Mouse (Mus musculus) left cerebral cortex, adult 8-10 months (tissue): ENCODE measurements around the gene Smg6. TPM values are rescaled to one million over a fixed set of nuclear protein-coding genes. Genes with fewer than 3 reads are reported as not detected.
"Not testable (repeated sequence)": the region's sequence is repeated elsewhere in the genome, so short reads cannot be mapped to it uniquely, and the experiment has no call there.

ENCODE experiments used
- DNase-seq, 2 experiments: peaks; one replicate each; pipeline ENCODE4 v3.0.0; 2022; ENCODE audit warnings: low spot score in 2 of 2
- total RNA-seq, 4 experiments: library from RNA; stranded (reverse); gene quantifications; 2 replicates each; pipeline ENCODE4 v1.2.4; 2022

Smg6 gene
- total RNA-seq, 4 experiments from 2014 or later, result 30.7 to 33.6 (median 31.9) TPM

DNA sequence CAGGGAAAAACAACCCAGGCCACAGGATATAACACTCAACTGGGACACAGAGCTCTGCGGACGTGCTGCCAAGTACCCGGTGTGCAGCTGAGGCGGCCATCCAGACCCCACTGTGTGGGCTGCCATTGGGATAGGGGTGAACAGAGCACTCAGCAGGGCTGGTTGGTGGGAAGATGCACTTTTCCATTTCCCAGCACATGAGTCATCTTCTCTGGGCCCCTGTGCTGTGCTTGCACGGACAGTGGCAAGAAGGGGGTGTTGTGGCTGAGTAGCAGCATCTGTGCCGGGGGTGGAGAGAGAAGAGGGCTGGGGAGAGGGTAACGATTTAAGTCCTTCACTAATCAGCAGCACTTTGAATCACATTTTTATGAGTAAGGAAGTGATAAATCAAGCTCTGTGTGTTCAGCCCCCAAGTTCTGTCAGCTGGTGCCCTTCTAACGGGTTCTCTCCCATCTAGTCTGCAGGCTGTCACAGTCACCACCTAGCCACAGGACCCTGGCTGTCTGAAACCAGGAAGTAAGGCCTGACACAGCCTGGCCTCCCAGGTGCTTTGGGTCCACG, 66.9 kb downstream of the Smg6 start:
- DNase-seq, result peak; percentile 22 to 73

DNA sequence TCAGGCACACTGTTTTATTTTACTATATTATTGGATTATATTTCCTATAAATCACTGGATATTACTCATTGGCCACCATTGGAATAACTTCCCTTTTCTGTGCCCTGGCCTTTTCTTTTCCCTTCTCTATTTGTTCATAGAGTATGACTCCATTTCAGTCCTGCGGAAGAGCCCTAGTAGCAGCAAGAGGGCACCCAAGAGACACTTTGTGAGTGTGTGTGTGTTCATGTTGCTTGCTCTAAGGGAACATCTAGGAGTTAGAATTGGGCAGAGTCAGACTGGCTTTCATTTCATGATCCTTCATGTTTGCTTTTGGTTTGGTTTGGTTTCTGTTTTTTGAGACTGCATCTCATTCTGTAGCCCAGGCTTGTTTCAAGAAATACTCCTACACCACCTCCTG, 68.5 kb downstream of the Smg6 start:
- no peak for DNase-seq

DNA sequence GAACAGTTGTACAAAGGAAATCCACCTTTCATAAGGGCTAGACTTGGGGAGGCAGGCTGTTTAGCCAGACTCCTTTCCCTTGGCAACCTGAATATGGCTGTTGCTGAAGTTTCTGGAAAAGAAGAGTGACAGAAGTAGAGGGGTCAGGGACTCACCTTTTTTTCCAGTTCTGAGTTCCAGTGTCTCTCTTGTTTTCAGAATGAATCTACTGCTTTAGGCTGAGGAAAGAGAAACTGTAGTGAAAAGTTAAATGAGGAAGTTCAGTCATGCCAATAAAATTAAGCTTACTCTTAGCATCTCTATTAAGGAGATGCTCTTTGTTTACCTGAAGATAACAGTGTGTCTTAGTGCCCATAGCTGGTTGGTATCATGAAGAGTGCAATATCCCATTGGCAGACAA, 69.2 kb downstream of the Smg6 start:
- DNase-seq, result no peak

DNA sequence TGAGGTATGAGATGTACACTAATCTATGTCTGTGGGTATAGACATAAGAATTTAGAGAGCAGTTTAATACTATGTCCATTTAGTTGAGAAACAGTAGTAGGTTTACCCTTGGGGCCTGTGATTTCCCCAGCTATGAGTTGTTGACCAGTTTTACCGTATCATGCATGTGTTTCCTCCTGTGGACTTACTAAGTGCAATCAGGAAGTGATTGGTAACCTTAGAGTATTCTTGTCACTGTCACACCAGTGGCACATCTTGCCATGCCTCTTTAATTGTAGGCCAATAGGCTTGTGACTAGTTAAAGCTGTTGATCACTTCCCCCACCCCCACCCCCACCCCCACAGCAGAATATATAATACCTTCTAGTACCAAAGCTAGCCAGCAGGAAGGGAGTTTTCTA, 70.9 kb downstream of the Smg6 start:
- DNase-seq, result no peak

DNA sequence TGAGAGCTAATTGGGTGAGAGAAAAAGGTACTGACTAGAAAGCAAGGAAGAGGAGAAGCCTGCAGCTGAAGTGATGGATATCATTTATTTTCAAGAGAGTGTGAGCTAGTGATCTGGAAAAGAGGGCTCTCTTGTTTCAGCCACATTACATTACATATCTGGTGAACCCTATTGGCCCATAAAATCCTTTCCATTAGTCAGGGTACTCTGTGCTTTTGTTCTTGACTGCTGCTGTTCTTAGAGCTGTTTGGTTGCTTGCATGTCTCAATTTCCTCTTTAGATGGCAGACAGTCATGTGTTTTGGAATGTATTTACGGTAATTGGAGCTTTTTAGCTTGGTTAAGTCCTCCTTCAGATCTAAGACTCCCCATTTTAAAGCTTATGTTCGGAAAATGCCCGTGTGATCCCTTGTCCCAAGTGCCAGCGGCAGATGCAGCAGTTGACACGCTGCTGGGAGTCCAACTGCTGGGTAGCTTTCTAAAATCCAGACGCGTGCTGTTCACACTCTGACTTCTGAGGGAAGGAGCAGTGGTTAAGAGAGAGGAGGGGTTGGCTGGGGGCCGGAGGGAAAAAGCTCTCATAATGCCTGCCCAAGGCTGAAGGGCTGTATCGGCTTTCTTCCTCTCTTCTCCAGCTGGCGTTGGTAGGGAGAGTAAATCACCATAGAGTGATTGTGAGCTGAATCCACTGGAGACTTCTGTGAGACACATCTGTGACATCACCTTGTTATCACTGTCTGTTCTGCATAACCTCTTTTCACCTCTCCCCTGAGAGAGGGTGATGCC, 75.4 kb downstream of the Smg6 start:
- no peak for DNase-seq

DNA sequence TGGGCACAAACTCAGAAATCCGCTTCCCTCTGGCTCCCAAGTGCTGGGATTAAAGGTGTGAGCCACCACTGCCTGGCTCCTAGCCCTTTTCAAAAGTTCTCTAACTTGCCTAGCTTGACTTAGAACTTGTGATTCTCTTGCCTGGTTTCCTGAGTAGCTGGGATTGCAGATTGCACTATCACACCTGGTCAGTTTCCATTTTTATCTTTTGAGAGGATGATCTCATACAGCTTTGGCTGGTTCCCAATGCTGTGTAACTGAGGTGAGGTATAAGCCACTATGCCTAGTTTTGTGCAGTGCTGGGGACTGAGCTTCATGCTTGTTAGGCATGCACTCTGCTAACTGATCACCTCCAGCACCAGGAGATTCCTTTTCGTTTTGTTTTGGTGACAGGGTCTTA, 82.6 kb downstream of the Smg6 start:
- DNase-seq, result no peak

DNA sequence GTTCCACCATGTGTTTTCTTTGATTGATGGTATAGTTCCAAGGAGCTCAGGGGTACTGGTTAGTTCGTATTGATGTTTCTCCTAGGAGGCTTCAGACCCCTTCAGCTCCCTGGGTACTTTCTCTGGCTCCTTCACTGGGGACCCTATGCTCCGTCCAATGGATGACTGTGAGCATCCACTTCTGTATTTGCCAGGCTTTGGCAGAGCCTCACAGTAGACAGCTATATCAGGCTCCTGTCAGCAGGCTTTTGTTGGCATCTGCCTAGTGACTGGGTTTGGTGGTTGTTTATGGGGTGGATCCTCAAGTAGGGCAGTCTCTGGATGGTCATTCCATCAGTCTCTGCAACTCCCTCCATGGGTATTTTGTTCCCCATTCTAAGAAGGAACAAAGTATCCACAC, 83.9 kb downstream of the Smg6 start:
- not testable (repeated sequence) for DNase-seq

DNA sequence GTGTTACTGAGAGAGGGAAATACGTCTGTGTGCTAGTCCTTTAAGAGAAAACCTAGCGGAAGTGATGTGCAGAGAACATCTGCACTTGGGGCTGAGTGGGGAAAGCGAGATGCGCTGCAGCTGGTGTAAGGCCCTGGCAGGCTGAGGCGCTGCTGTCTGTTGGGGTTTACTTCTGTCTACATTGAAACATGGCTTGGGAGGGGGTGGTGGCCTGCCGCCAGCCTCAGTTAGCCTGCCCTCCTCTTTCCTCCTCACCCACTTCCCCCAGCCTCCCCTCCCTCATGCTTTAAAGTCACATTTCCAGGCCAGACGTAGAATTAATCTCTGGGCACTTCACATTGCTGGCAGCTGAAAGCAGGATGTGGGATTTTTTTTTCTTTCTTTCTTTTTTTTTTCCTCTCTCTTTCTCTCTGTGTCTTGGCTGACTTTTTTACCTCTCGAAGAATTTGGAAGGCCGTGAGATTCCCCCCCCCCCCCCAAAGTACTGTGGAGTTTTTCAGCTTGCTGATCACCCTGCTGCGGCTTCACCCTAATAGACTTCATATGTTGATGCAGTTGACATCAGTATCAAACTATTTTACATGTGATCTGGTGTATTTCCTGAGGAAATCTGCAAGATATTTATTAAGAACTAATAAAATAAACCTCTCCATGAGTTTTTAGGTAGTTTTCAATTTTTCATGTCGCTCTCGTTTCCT, 87.5 kb downstream of the Smg6 start:
- DNase-seq, result peak in 1 of 2 experiments; percentile 55

DNA sequence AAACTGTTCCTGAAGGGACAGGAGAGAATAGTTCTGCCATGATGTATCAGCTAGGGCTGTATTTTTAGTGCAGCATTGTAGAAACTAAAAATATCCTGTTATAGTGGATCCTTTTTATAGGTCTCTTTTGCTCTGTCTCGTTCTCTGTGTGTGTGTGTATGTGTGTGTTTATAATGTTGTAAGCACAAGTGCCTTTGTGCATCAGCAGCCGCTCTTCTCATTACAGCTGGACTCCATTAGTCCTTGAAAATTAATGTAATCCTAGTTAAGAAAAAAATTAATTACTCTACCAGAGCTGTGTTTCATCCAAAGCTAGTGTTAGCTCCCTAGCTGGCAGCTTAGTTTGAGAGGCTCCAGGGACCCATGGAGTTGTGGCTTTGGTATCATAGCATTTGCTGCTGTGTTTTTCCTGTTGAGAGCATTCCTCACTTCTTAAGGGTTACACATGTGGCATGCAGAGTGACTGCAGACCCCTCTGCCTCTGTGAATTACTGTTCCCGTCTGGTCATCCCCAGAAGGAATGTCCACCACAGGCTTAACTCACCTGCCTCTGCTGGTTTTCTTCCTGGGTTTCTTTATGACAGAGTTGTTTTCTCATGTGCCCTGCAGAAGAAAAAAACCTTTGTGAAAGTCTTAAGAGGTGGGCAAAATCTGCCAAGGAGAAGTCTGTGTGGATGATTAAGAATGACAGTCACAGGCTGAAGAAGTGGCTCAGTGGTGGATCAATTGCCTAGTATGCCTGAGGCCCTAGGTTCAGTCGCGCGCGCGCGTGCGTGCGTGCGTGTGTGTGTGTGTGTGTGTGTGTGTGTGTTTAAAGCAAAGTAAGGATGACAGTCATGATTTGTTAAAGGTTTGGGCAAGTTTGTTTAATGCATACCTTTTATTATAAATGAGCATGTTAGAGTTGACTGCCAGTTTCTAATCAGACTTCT, 88.4 kb downstream of the Smg6 start:
- DNase-seq, result no peak

DNA sequence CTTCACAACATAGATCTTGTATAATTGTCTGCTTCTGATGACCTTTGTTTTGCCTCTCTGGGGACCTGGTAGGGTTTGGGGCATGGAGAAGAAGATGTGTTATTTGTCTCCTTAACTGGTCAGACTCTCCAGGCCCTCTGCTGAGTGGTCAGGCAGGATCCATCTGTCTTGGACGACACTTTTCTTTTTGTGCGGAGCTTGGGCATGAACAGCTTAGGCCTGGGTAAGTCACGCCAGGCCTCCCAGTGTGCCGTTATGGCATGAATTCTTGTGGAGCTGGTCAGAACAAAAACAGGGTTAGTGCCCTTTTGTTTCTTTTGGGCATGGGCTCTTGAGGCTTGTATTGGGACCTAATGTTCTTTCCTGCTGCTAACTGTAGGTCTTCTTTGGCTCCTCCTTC, 89.2 kb downstream of the Smg6 start:
- DNase-seq, result no peak

DNA sequence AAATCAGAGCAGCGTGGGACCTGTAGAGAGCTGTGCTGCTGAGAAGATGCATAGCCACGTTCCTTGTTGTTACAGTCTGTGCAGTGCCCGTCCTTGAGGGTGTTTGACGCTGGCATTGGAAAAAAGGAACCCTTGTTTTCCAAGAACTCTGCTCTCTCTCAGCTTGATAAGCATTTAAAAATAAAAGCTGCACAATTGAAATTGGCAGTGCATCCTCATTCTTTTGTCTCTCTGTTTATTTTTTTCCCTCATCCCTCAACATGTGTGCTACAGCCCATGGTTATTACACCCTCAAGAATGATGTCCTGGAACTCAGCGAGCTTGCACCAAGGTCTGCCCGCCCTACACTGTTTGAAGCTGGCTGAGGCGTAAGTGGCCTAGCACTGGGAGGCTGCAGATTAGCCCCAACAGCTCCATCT, 89.8 kb downstream of the Smg6 start:
- DNase-seq, result no peak

DNA sequence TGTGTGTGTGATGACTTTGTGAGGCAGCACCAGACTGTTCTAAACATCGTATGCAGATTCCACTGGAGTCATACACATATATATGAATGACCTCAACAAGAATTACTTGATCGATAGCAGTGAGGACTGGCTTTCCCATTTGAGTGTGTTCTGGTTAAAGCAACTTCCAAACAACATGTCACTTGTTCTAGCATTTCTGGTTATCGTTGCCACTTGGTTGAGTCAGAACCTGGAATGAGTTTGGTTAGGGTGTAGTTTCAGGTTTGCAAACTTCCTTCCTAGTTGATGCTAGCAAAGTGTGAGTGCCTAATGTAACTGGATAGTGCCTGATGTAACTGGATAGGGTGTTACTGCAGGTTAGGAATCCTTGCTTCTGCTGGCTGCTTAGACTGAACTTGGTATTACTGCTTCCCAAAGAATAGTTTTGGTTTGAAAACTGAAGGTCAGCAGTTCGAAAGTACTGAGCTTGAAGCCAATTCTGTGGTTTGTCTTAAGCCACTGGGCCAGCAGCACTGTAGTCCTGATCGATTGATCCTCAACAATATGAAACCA, 90.8 kb downstream of the Smg6 start:
- DNase-seq, result no peak

DNA sequence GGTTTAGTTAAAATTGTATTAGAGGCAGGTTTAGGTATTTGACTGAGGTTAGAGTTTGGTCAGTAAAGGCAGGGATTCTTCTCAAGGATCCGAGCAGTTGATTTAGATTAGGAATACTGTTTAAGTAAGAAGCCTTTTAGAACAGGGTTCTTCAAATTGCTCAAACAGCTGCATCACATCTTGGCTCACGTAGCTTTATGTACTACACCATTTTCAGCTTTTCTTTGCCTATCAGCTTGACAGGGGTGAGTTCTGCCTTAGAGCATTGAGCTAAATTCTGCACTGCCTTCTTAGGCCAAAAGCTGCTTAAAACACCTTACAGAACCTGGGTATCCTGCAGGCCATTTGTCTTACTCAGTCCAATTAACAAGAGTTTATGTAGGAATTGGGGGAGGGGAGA, 92.2 kb downstream of the Smg6 start:
- DNase-seq, result no peak

DNA sequence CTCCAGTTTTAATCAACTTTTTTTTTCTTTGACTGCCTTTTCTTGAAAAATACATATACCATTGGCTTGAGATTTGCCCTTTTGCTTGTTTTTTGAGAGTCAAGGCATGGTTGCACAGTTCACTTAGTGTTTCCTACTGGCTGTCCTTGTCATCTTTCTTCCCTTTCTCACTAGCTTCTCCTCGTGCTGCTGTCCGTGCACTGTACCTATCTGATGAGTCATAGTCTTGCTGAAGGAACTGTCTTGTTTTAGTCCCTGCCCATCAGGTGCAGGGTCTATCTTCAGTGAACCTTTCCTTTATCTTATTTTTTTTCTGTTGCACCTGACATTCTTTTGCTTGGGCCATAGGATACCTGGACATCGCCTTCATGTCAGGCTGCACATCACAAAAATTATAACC, 101.4 kb downstream of the Smg6 start:
- no peak for DNase-seq

DNA sequence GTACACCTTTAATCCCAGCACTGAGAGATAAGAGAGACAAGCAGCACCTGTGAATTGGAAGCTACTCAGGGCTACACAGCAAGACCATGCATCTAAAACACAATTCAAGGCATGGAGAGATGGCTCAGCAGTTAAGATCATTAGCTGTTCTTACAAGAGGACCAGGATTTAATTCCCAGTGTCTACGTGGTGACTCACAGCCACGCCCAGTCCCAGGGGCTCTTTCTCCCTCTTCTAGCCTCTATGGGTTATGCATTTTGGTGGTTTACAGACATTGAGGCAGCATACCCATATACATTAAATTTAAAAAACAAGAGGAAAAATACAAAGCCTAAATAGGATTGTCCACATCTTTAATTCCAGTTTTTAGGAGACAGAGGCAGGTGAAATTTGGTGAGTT, 102.0 kb downstream of the Smg6 start:
- no peak for DNase-seq

DNA sequence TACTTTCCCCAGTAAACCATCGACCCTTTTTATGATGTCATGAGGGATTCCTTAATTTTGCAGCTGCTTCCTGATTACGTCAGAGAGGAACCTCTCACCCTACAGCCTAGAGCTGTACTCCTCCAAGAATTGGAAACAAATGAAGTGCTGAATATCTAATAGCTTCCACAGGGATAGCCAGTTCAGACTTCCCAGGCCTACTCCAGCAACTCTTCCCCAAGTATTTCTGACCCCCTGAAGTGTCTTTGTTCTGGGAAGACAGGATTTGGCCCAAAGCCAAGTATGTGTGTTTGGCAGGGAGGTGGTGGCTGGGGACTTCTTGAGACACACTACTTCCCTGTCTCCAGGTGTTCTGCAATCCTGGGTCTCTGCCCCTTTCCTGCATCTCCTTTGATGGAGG, 105.6 kb downstream of the Smg6 start:
- DNase-seq, result no peak

DNA sequence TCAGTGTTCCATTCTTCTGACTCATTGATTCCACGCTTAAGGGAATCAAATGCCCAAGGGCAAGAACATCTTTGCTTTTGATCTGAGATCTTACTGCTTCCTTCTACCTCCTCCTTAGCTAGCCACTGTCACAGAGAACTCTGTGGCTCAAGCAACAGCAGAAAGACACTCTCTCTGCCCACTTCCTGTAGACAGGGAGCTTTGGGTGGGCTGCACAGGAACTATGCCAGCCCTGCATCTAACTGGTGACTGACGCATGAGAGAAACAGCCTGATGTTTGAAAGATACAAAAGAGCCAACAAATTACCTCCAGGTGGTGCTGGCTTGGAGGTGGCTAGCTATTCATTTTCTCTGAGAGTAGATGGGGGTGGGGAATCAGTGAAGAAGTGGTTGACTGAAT, 107.3 kb downstream of the Smg6 start:
- DNase-seq, result no peak

DNA sequence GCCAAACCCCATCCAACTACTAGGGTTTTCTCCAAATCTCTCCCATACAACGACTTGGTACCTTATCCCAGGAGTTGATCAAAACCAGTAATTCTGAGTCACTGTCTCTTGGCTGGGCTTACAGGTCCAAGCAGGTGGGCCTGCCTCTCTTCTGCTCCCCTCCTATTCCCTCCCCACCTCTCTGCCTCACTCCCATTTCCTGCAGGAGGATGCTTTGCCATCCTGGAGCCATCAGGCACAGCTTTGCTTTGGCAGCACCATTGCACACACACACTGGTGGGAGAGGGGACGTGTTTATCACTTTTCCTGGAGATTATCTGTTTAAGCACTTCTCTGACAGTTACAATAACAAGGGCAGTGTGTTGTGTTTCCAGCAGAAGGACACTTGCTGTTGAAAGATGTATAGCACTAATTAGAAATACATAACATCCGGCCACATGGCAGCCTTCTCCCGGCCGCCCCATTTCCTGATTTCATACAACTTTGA, 108.0 kb downstream of the Smg6 start:
- DNase-seq, result no peak

DNA sequence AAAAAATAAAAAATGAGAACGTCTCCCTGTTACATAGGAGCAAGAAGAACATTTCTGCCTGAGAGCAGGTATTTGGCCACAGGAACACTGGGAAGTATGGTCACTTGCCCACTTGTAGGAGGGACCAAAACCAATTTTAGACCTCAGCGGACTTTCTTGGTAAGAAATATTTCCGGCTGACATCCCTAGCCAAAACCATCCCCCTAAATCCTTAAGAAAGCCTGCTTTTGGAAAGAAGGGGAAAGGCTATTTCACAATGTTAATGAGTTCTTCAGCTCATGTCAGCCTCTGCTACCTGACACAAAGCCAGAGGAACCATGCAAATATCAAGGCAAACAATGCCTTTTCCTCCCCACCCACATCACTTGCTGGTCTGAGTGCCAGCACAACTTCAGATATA, 108.5 kb downstream of the Smg6 start:
- no peak for DNase-seq

DNA sequence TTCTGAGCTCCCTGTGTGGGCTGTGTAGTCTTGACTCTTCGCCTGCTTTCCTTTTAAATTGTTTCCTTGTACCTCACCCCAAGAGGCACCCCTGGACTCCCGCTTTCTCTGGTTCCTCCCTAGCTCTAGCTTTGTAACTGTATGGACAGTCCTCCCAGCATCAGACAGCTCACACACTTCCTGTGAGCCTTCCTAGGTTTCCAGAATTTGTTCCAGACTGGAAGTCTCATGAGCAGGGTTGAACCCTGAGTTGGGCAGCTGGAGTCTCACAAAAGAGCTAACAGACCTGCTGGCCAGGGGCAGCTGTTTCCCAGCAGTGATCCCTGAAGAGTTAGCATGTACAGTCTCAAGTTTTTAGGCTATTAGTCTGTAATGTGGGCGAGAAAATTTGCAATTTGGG, 118.7 kb downstream of the Smg6 start:
- no peak for DNase-seq

DNA sequence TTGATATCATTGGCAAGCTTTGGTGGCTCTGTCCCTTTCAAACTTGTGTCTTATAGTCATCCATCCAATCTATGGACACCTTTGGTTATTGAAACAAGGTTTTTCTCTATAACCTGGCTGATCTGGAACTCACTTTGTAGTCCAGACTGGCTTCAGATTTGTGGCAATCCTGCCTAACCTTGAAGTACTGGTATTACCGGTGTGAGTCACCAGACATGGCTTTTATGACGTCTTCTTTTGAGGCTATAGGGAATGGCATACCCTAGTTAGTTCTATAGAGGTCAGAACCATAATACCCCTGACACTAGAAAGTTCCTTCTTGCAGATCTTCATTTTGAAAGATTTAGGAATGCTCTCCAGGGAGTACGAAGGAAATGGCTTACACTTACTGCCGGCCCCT, 120.2 kb downstream of the Smg6 start:
- no peak for DNase-seq
